Mouse (Mus musculus) adrenal gland, postnatal 25 days (tissue): Measurements from ENCODE around the gene Cirbp. TPM values are rescaled to one million over a fixed set of nuclear protein-coding genes. Genes with fewer than 3 reads are reported as not detected.
"Not testable (repeated sequence)": the region's sequence is repeated elsewhere in the genome, so short reads cannot be mapped to it uniquely, and the experiment has no call there.

Experiments
- DNase-seq: peaks from one replicate; pipeline ENCODE4 v3.0.0; 2021; ENCODE audit warnings: mixed read lengths
- total RNA-seq: library from RNA; stranded (reverse); gene quantifications from 2 replicates; pipeline ENCODE4 v1.2.3, GENCODE M21; 2021

The Cirbp gene
- total RNA-seq, 1 experiment from 2014 or later: 142 TPM

GRCm38 (mm10) chr10:80179068-80180051 is 13.6 kb downstream of the Cirbp start, which contains the start of gene Efna2:
Efna2 (plus strand) TSS chr10:80179482.
- peak; percentile 72 for DNase-seq

GRCm38 (mm10) chr10:80180288-80180687 is 14.5 kb downstream of the Cirbp start:
- no peak for DNase-seq

- DNase-seq: no peak
Observed at GRCm38 (mm10) chr10:80180823-80181222, 15.0 kb downstream of the Cirbp start.

- no peak for DNase-seq
Observed at GRCm38 (mm10) chr10:80182547-80182946, 16.8 kb downstream of the Cirbp start.

GRCm38 (mm10) chr10:80186649-80187048 is 20.9 kb downstream of the Cirbp start:
- DNase-seq: no peak

- no peak for DNase-seq
Observed at GRCm38 (mm10) chr10:80187739-80188138, 22.0 kb downstream of the Cirbp start.

GRCm38 (mm10) chr10:80188453-80189024 is 22.8 kb downstream of the Cirbp start:
- DNase-seq: no peak

GRCm38 (mm10) chr10:80189999-80190398 is 24.2 kb downstream of the Cirbp start:
- no peak for DNase-seq

- DNase-seq: peak; percentile 55
Observed at GRCm38 (mm10) chr10:80190491-80191051, 24.8 kb downstream of the Cirbp start.

- no peak for DNase-seq
Observed at GRCm38 (mm10) chr10:80193976-80194375, 28.2 kb downstream of the Cirbp start.

- DNase-seq: no peak
Observed at GRCm38 (mm10) chr10:80194441-80194840, 28.7 kb downstream of the Cirbp start.

GRCm38 (mm10) chr10:80196167-80196566 is 30.4 kb downstream of the Cirbp start:
- DNase-seq: no peak

GRCm38 (mm10) chr10:80196778-80197581 is 31.2 kb downstream of the Cirbp start:
- no peak for DNase-seq

- DNase-seq: peak; percentile 73
Observed at GRCm38 (mm10) chr10:80199440-80200008, 33.7 kb downstream of the Cirbp start.

- DNase-seq: no peak
Observed at GRCm38 (mm10) chr10:80200485-80200884, 34.7 kb downstream of the Cirbp start.

GRCm38 (mm10) chr10:80204055-80204454 is 38.3 kb downstream of the Cirbp start:
- DNase-seq: no peak

- no peak for DNase-seq
Observed at GRCm38 (mm10) chr10:80207201-80207600, 41.4 kb downstream of the Cirbp start.

GRCm38 (mm10) chr10:80207676-80208075 is 41.9 kb downstream of the Cirbp start:
- DNase-seq: no peak

- no peak for DNase-seq
Observed at GRCm38 (mm10) chr10:80208248-80208647, 42.5 kb downstream of the Cirbp start.

- no peak for DNase-seq
Observed at GRCm38 (mm10) chr10:80208841-80209371, 43.1 kb downstream of the Cirbp start.

GRCm38 (mm10) chr10:80211547-80212103 is 45.8 kb downstream of the Cirbp start:
- not testable (repeated sequence) for DNase-seq
